Mouse (Mus musculus) embryonic fibroblast, embryonic 13.5 days (primary cell): ENCODE results near the gene Tnk1.

Experiments
- CTCF ChIP-seq: IDR thresholded peaks from 2 replicates; pipeline ENCODE4 v1.5.1; 2011; ENCODE audit warnings: mild to moderate bottlenecking, control low read depth, low read length, moderate library complexity, borderline replicate concordance; ENCODE audit not compliant: insufficient read depth
- POLR2A ChIP-seq: IDR thresholded peaks from 2 replicates; pipeline ENCODE4 v1.6.1; 2011; ENCODE audit warnings: low read depth, mild to moderate bottlenecking, control low read depth, low read length, moderate library complexity

DNA sequence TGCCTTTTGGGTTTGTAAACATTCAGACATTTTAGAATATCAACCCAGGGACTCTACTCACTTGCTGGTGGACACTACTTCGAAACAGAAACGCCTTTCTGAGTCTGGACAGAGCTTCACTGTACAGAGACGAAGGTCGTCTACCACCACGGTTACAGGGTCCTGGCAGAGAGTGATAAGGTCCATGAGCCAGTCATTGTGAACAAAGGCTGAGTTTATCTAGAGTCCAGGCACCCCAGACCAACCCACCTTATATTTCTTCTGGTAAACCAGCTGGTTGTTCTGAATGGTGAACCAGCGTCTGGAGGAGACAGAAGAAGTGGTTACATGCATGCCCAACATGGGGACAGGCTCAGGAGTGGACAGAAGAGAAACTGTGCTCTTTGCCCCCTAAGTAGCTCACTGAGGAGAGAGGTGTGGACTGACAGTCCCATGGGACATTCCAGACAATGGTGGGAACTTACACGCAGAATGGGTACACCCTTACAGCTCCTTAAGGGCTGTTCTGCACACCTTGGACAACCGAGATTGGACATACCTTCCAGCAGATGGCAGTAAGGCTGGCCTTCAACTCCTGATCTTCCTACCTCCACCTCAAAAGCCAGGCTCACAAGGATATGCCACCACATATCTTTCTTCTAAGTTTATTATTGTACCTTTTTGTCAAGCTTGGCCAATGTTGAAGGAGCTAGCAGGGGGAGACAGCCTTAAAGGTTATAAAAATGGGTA lies 28.5 kb upstream of the Tnk1 start:
- TF ChIP-seq POLR2A (no peak), CTCF (no peak)
